Mouse (Mus musculus) embryonic facial prominence, embryonic 14.5 days (tissue): Measurements from ENCODE around the gene Wdr53. TPM values are rescaled to one million over a fixed set of nuclear protein-coding genes. Genes with fewer than 3 reads are reported as not detected.
"Not testable (repeated sequence)": the region's sequence is repeated elsewhere in the genome, so short reads cannot be mapped to it uniquely, and the experiment has no call there.

Source experiments
- ATAC-seq: fragments of 200-750 bp; cut with Nextera tagmentation; 2 replicates; pipeline ENCODE4 v1.8.0; 2017; ENCODE audit warnings: low read depth, moderate number of reproducible peaks, moderate TSS enrichment
- DNase-seq: peaks from one replicate; pipeline ENCODE4 v3.0.0-alpha.2; 2015; ENCODE audit warnings: low spot score
- H3K27ac ChIP-seq: fragments of 300-500 bp; sonication (generic); replicated peaks from 2 replicates; pipeline ENCODE4 v1.5.1; 2014; ENCODE audit warnings: low read depth, mild to moderate bottlenecking, low read length, moderate library complexity
- H3K27me3 ChIP-seq: fragments of 300-500 bp; sonication (generic); replicated peaks from 2 replicates; pipeline ENCODE4 v1.6.1; 2014; ENCODE audit warnings: low read length; ENCODE audit not compliant: control insufficient read depth, insufficient read depth
- H3K36me3 ChIP-seq: fragments of 300-500 bp; sonication (generic); 2 replicates; pipeline ENCODE4 v1.6.1; 2014; ENCODE audit warnings: low read length, mixed read lengths; ENCODE audit not compliant: control insufficient read depth, insufficient read depth
- H3K4me1 ChIP-seq: fragments of 300-500 bp; sonication (generic); 2 replicates; pipeline ENCODE4 v1.6.1; 2014; ENCODE audit warnings: antibody characterized with exemption, low read length; ENCODE audit not compliant: control insufficient read depth, insufficient read depth
- H3K4me2 ChIP-seq: fragments of 300-500 bp; sonication (generic); 2 replicates; pipeline ENCODE4 v1.6.1; 2014; ENCODE audit warnings: low read depth, mild to moderate bottlenecking, low read length, moderate library complexity, mixed read lengths
- H3K4me3 ChIP-seq: fragments of 300-500 bp; sonication (generic); 2 replicates; pipeline ENCODE4 v1.5.1; 2014; ENCODE audit warnings: low read depth, mild to moderate bottlenecking, low read length
- H3K9ac ChIP-seq: fragments of 300-500 bp; sonication (generic); 2 replicates; pipeline ENCODE4 v1.6.1; 2014; ENCODE audit warnings: low read depth, mild to moderate bottlenecking, low read length, moderate library complexity, mixed read lengths
- H3K9me3 ChIP-seq: fragments of 300-500 bp; sonication (generic); 2 replicates; pipeline ENCODE4 v1.6.1; 2016; ENCODE audit warnings: low read length; ENCODE audit not compliant: control insufficient read depth
- WGBS: fragments of 180-500 bp; shearing (Covaris S2); extraction: QIAGEN DNeasy Blood & Tissue Kit; methylation state at CpG from one replicate; pipeline ENCODE4 v1.1.7; 2014; 5-methylcytosine and 5-hydroxymethylcytosine counted together
- microRNA counts: library from miRNA; unstranded; fragments of <30 nt; microRNA quantifications from one replicate; lab custom pipeline; 2017
- microRNA-seq: library from miRNA; unstranded; fragments of <30 nt; microRNA quantifications from one replicate; pipeline ENCODE4, GENCODE M21; 2016; ENCODE audit warnings: borderline number of aligned reads
- polyA plus RNA-seq: library from polyadenylated mRNA; unstranded; fragments of >200 nt; fragmentation: Nextera tagmentation; extraction: Ambion mirVana; gene quantifications from 2 replicates; pipeline ENCODE4 v1.2.1, GENCODE M21; 2014

The Wdr53 gene
- polyA plus RNA-seq, 1 experiment from 2014 or later: 17.3 TPM

DNA sequence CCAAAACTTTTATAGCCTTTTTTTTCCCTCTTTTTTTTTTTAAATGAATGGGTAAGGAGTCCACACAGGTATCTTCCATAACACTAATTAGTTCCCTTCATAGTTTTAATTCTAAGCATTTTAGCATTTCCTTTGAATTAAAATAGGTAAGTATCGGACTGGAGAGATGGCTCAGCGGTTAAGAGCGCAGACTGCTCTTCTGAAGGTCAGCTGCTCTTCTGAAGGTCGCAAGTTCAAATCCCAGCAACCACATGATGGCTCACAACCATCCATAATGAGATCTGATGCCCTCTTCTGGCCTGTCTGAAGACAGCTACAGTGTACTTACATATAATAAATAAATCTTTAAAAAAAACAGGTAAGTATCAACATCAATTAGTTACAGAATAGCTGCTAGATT lies 52.6 kb downstream of the Wdr53 start:
- ATAC-seq, DNase-seq, H3K4me3 ChIP-seq, H3K4me2 ChIP-seq, H3K27me3 ChIP-seq, H3K9ac ChIP-seq, H3K4me1 ChIP-seq, H3K27ac ChIP-seq: not testable (repeated sequence)
- 0 out of 2 replicates have a peak, but pooled peaks cover 10% of the 10 kb centered on the region for H3K9me3 ChIP-seq
- peaks cover 51% of the 10 kb centered on the region for H3K36me3 ChIP-seq
- WGBS: 96% methylated on average over 4 of the region's 4 CpGs

DNA sequence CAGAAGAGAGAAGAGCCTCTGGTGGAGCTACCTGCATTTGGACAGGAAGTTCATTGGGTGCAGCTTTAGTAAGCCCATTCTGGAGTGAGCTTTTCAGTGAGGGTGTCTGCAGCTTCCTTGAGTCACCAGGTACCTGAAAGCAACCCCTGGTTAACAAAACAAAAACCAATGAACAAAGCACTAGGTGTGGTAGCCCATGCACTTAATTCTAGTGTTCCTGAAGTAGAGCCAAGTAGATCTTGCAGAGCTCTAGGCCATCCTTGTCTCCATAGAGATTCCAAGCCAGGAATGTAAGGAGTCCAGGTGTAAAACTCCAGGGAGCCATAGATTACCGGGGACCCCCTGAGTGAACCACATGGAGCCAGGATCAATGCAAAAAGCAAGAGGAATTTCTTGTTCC lies 56.0 kb downstream of the Wdr53 start:
- Histone ChIP-seq H3K9ac (no peak overlapping the region), H3K4me2 (no peak overlapping the region), H3K4me3 (no peak overlapping the region), H3K36me3 (peaks cover 27% of the 10 kb centered on the region), H3K9me3 (no peaks in the 10 kb centered on the region), H3K27ac (no peak overlapping the region), H3K27me3 (no peaks in the 10 kb centered on the region), H3K4me1 (no peaks in the 10 kb centered on the region)
- no peak for DNase-seq
- ATAC-seq: no peak
- WGBS: 45% methylated on average over 1 of the region's 1 CpGs

DNA sequence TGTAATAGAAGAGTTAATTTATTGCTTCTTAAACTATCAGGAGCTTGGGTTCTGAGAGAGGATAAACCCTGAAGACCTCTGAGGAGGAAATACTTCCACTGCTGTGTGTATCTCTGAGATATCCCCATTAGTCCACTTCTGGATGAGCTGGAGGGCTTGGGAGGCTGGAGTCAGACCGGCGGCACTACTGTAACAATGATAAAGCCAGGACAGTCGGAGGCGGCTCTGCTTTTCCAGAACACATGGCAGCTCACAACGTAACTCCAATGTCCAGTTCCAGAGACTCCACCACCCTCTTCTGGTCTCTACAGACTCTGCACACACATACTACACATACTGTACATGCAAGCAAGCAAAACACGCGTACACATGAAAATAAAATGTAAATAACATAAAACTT lies 56.9 kb downstream of the Wdr53 start:
- Histone ChIP-seq H3K9ac (no peak overlapping the region), H3K27ac (no peak overlapping the region), H3K4me2 (no peak overlapping the region), H3K27me3 (no peaks in the 10 kb centered on the region), H3K4me3 (no peak overlapping the region), H3K9me3 (no peaks in the 10 kb centered on the region), H3K4me1 (no peaks in the 10 kb centered on the region), H3K36me3 (peaks cover 18% of the 10 kb centered on the region)
- ATAC-seq (no peak), DNase-seq (no peak)
- WGBS: 93% methylated on average over 7 of the region's 7 CpGs

MicroRNA genes within 50 kb of the gene (microRNA counts, 519-probe panel; counts per million panel counts)
- microRNA mmu-miR-1946a (lab: Ali Mortazavi, UCI): 2,196 counts per million, percentile 30 among the panel's probes with 10 or more counts

Small RNA genes within 50 kb of the gene (microRNA-seq; reads per million reads assigned to microRNA genes)
- gene Mir1946a: not detected

Other genes with a start within 250 kb of the Wdr53 start
- 7.8 and 8.2 TPM in 2 replicates for gene Senp5, start 243.9 kb upstream of the Wdr53 start, polyA plus RNA-seq
- gene Pak2, start 167.9 kb upstream of the Wdr53 start, polyA plus RNA-seq: 34.1 and 36.3 TPM in 2 replicates
- gene Pigx, start 147.5 kb upstream of the Wdr53 start, polyA plus RNA-seq: 88.2 and 92.4 TPM in 2 replicates
- gene Cep19, start 147.4 kb upstream of the Wdr53 start, polyA plus RNA-seq: 26.0 and 29.4 TPM in 2 replicates
- 23.1 and 23.7 TPM in 2 replicates for gene Nrros, start 81.6 kb upstream of the Wdr53 start, polyA plus RNA-seq
- not detected in 2 replicates for gene Bex6, start 67.4 kb upstream of the Wdr53 start, polyA plus RNA-seq
- gene Fbxo45, start 69 bp upstream of the Wdr53 start, polyA plus RNA-seq: 13.4 and 14.0 TPM in 2 replicates
- gene Smco1, start 24.2 kb downstream of the Wdr53 start, polyA plus RNA-seq: not detected in 2 replicates
- 22.0 and 23.4 TPM in 2 replicates for gene Rnf168, start 30.2 kb downstream of the Wdr53 start, polyA plus RNA-seq
- 21.1 and 23.7 TPM in 2 replicates for gene Ubxn7, start 85.0 kb downstream of the Wdr53 start, polyA plus RNA-seq
- 0.14 TPM in 1 of 2 replicates, not detected in the other for gene Tm4sf19, start 153.3 kb downstream of the Wdr53 start, polyA plus RNA-seq
- 29.2 and 30.4 TPM in 2 replicates for gene Tctex1d2, start 172.5 kb downstream of the Wdr53 start, polyA plus RNA-seq
- 43.2 and 45.7 TPM in 2 replicates for gene Pcyt1a, start 183.7 kb downstream of the Wdr53 start, polyA plus RNA-seq
- gene Slc51a, start 240.7 kb downstream of the Wdr53 start, polyA plus RNA-seq: 0.29 TPM in 2 replicates
- not detected in 2 replicates for gene Zdhhc19, start 249.0 kb downstream of the Wdr53 start, polyA plus RNA-seq